Mouse (Mus musculus): ENCODE results near the gene Klri2.
"Not testable (repeated sequence)": the region's sequence is repeated elsewhere in the genome, so short reads cannot be mapped to it uniquely, and the experiment has no call there.

Klri2 gene

GRCm38 (mm10) chr6:129740069-129740721 lies at the start of gene Klri2:
TSS of gene Klri2 (minus strand) at chr6:129740484.
- CTCF ChIA-PET = interaction anchor here (0.6 kb wide), 1 partner anchor 22 kb away, joined by 3 read pairs; no protein-coding TSS in a partner anchor

GRCm38 (mm10) chr6:129784170-129784569 lies 43.9 kb upstream of the Klri2 start, which contains the start of gene Gm156:
TSS of gene Gm156 (minus strand) at chr6:129784270.
- CTCF ChIA-PET = not testable (repeated sequence)

DNA sequence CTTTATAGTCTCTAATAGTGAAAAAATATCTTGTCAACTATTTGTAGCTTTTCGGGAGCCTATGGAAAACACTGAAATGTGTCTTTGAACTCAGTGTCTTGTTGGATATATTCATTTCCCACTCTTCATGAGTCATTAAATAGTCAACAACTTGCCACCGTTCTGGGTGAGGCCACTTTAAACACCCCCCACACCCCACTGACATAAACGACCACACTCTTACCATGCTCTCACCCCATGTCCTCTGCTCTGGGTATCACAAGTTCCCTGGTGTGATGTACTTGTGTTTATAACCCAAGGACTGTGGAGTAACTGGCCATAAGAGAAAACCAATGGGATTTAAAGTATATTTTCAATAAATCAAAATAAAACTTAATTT lies 7.4 kb upstream of the Klri2 start:
- CTCF ChIA-PET = no interaction called here

- CTCF ChIA-PET = no interaction called here
Observed at GRCm38 (mm10) chr6:129747016-129747653, 6.9 kb upstream of the Klri2 start.

DNA sequence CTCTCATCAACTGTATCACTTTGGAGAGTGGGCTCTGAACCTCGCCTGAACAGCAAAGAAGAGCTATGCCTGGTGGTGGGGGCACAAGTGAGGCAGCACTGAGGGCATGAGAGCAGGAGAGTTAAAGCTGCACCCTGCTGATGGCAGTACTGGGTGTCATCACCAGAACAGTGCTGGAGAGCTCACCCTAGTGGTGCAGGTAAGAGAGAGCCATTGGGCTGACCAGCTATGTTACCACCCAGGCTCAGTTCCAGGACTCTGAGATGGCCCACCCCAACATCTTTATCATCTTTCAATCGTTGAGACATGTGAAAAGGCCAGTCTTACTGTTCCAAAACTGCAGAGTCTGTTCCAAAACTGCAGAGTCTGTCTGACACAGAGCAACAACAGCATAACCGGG lies 5.9 kb upstream of the Klri2 start:
- CTCF ChIA-PET = no interaction called here

DNA sequence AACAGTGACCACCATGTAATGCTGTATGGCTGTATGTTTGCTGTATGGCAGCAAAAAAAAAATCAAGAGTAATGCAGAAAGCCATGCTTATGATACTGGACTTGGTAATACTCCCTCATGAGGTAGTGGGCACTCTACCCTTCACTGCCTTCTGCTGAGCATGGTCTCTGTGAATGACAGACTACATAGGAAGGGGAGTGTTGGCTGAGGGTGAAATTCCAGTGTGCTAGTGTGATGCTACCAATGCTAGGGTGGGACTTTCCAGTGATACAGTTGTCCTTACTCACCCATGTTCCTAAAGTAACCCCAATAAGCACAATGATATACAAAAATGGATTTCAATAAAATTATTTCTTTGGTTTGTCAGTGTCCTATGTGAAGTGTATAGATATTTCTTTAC lies 3.9 kb downstream of the Klri2 start:
- CTCF ChIA-PET = interaction anchor here (0.7 kb wide), 1 partner anchor 158 kb away, joined by 3 read pairs; no protein-coding TSS in a partner anchor

GRCm38 (mm10) chr6:129727237-129727636 lies 13.0 kb downstream of the Klri2 start:
- CTCF ChIA-PET = no interaction called here

- CTCF ChIA-PET = no interaction called here
Observed at GRCm38 (mm10) chr6:129721390-129721789, 18.9 kb downstream of the Klri2 start.

DNA sequence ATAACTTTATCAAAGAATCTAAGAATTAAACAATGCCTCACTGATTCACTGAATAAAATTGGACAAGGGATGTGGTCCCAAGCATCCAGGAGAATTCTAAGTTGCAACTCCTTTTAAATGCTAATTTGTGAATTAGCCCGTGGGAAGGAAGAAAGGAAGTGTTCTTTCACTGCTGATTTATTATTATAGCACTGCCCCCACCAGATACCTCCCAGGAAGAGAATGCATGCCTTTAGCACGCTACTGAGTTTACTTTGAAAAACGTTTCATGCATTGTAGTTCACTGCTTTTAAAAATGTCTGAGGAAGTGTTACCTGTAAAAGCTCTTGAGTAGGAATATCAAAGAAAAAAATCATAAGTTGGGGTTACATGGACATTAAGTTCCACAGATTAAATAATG lies 19.8 kb downstream of the Klri2 start:
- CTCF ChIA-PET = no interaction called here

DNA sequence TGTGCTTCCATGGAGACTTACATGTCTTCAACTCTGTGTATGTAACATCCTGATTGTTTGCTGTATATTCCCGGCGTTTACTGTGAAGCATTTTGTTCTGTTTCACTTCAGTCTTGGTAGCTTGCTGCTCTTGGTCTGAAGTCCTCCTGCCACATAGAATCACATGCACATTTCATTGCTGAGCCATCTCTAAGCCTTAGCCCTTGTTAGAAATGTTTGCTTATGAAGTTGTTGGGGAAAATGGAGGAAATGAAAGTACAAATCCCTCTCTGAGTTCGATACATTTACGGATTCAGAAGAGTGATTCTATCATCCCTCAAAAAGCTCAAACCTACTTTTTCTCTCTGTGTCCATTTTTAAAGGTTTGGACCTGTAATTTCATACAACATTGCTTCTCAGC lies 23.3 kb downstream of the Klri2 start, which contains the start of gene Klri1:
Gene Klri1, minus strand, starts transcription at position 101 of the 400 bp plus-strand sequence.
- CTCF ChIA-PET = no interaction called here

GRCm38 (mm10) chr6:129713566-129713965 lies 26.7 kb downstream of the Klri2 start:
- CTCF ChIA-PET = interaction anchor here (0.9 kb wide), 1 partner anchor 9 kb away, joined by 3 read pairs; no protein-coding TSS in a partner anchor

DNA sequence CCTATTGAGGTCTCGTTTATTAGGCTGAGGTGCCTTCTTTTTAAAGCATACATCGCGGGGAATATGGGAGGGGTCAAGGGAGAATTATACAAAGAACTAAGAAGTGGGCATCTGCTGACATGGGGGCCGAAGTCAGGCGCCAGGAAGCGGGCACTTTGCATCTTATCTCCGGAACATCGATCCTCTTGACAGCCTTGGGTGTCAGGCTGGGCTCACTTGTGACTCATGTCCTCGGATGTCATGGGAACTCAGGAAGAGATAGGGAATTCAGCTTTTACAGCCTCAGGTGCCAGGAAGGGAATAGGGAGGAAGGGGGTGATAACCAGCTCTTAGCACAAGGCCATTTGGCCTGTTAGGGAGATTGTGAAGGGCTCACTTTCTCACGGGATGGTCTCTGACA lies 48.8 kb downstream of the Klri2 start:
- CTCF ChIA-PET = not testable (repeated sequence)

GRCm38 (mm10) chr6:129680379-129680778 lies 59.9 kb downstream of the Klri2 start:
- CTCF ChIA-PET = no interaction called here

Data from spleen, embryonic (tissue).